Mouse (Mus musculus) lung, postnatal 0 days (tissue): Measurements from ENCODE around the gene Ntf5. TPM values are rescaled to one million over a fixed set of nuclear protein-coding genes. Genes with fewer than 3 reads are reported as not detected.
"Not testable (repeated sequence)": the region's sequence is repeated elsewhere in the genome, so short reads cannot be mapped to it uniquely, and the experiment has no call there.

Experiments
- ATAC-seq: fragments of 200-750 bp; cut with Nextera tagmentation; 2 replicates; pipeline ENCODE4 v1.8.0; 2017; ENCODE audit warnings: moderate library complexity
- DNase-seq: peaks from one replicate; pipeline ENCODE4 v3.0.0-alpha.2; 2016; ENCODE audit warnings: low spot score
- H3K27ac ChIP-seq: fragments of 300-500 bp; sonication (generic); 2 replicates; pipeline ENCODE4 v1.5.1; 2014; ENCODE audit warnings: antibody characterized with exemption, mild to moderate bottlenecking, low read length, mixed read lengths
- H3K27me3 ChIP-seq: fragments of 300-500 bp; sonication (generic); replicated peaks from 2 replicates; pipeline ENCODE4 v1.6.1; 2014; ENCODE audit warnings: low read length, mixed read lengths; ENCODE audit not compliant: insufficient read depth
- H3K36me3 ChIP-seq: fragments of 300-500 bp; sonication (generic); 2 replicates; pipeline ENCODE4 v1.6.1; 2014; ENCODE audit warnings: low read length, mixed read lengths; ENCODE audit not compliant: insufficient read depth
- H3K4me1 ChIP-seq: fragments of 300-500 bp; sonication (generic); 2 replicates; pipeline ENCODE4 v1.6.1; 2014; ENCODE audit warnings: antibody characterized with exemption, low read depth, low read length, mixed read lengths; ENCODE audit not compliant: insufficient read depth
- H3K4me2 ChIP-seq: fragments of 300-500 bp; sonication (generic); replicated peaks from 2 replicates; pipeline ENCODE4 v1.6.1; 2014; ENCODE audit warnings: low read depth, mild to moderate bottlenecking, low read length, moderate library complexity, mixed read lengths
- H3K4me3 ChIP-seq: fragments of 300-500 bp; sonication (generic); 2 replicates; pipeline ENCODE4 v1.5.1; 2014; ENCODE audit warnings: low read depth, low read length
- H3K9ac ChIP-seq: fragments of 300-500 bp; sonication (generic); replicated peaks from 2 replicates; pipeline ENCODE4 v1.6.1; 2014; ENCODE audit warnings: low read depth, mild to moderate bottlenecking
- H3K9me3 ChIP-seq: fragments of 300-500 bp; sonication (generic); 2 replicates; pipeline ENCODE4 v1.6.1; 2016; ENCODE audit warnings: low read length, mixed read lengths
- CTCF ChIP-seq: IDR thresholded peaks from 2 replicates; pipeline ENCODE4 v1.5.1; 2016; ENCODE audit warnings: antibody characterized with exemption, mild to moderate bottlenecking
- EP300 ChIP-seq: IDR thresholded peaks from 2 replicates; pipeline ENCODE4 v1.6.1; 2016; ENCODE audit warnings: antibody characterized with exemption, mild to moderate bottlenecking, control low read depth
- WGBS: fragments of 180-500 bp; shearing (Covaris S2); extraction: QIAGEN DNeasy Blood & Tissue Kit; methylation state at CpG from one replicate; pipeline ENCODE4 v1.1.7; 2014; 5-methylcytosine and 5-hydroxymethylcytosine counted together
- polyA plus RNA-seq: library from polyadenylated mRNA; unstranded; fragments of >200 nt; fragmentation: Nextera tagmentation; extraction: Ambion mirVana; gene quantifications from 2 replicates; pipeline ENCODE4 v1.2.1, GENCODE M21; 2015

Ntf5 gene
- polyA plus RNA-seq, 1 experiment from 2014 or later, result 7.1 TPM

DNA sequence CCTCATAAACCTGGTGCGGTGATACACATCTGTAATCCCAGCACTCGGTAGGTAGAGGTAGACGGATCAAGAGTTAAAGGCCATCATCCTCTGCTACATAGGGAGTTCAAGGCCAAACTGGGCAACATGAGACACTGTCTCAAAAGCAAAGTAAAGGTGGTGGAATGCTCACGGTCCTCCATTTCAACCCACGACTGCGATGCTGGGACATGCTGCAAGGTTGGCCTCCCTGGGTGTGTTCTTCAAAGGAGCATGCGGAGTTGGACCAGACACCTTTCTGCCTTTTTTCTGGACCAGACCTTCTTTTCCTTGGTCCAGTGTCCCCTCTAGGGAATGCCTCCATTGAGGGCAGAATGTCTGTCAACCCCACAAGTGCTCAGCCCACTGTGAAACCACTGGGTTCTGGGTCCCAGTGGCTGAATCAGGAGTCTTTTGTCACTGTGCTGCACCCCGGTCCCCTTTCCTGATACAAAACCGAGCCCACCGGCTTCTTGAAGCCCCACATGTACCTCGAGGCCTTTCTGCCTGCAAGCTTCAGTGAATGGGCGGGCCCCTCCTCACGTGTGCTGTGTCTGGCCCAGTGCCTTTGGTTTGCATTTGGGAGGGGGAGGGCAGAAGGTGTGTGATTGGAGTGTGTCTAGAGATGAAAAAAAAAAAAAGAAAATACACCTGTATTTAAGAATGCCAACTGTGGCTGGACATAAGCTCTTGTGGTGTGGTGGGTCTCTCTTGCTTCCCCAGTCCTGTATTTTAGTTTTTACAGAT, 42.6 kb downstream of the Ntf5 start:
- 72% methylated on average over 13 of the region's 13 CpGs for WGBS
- TF ChIP-seq EP300, result no peak
- TF ChIP-seq CTCF, result no peak
- H3K27ac ChIP-seq, result no peak overlapping the region

DNA sequence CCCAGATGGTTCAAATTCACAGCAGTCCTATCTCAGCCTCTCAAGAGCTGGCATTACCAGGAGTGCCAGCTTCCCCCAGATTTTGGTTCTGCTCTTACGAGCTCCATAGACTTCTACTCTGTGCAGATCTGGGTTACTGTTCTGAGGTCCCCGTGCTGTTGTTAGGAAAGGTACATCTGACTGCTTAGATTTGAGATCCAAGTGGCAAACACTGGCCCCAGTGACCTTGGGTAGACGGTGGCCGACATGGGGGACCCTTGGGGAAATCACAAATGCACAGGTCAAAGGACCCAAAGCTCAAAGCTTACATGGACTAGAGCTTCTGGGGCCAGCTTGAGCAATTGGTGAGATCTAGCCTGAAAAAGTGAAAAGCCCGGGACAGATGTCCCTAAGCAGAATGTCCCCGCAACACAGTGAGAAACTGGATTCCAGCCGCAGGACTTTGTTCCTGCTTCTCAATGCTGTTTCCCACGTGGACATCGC, 43.3 kb downstream of the Ntf5 start:
- H3K36me3 ChIP-seq, result peaks cover 16% of the 10 kb centered on the region; the same call in 1 of the 2 replicates
- H3K4me3 ChIP-seq, result no peak overlapping the region
- no peak overlapping the region for H3K27ac ChIP-seq
- H3K27me3 ChIP-seq, result no peaks in the 10 kb centered on the region
- DNase-seq (no peak), ATAC-seq (no peak)
- no peak overlapping the region for H3K9ac ChIP-seq
- 40% methylated on average over 9 of the region's 9 CpGs for WGBS
- H3K4me1 ChIP-seq, result peaks cover 25% of the 10 kb centered on the region; the same call in 1 of the 2 replicates
- no peaks in the 10 kb centered on the region for H3K9me3 ChIP-seq
- peak overlapping the region; percentile 81; the same call in 1 of the 2 replicates for H3K4me2 ChIP-seq
- no peak for TF ChIP-seq CTCF
- TF ChIP-seq EP300, result no peak

More for the DNA sequence above, 42.6 kb downstream of the Ntf5 start:
- Histone ChIP-seq H3K4me1 (peaks cover 25% of the 10 kb centered on the region; the same call in 1 of the 2 replicates), H3K9me3 (no peaks in the 10 kb centered on the region), H3K27me3 (no peaks in the 10 kb centered on the region), H3K36me3 (peaks cover 19% of the 10 kb centered on the region; the same call in 1 of the 2 replicates), H3K4me2 (no peak overlapping the region), H3K9ac (no peak overlapping the region), H3K4me3 (no peak overlapping the region)
- ATAC-seq, result no peak
- no peak for DNase-seq

DNA sequence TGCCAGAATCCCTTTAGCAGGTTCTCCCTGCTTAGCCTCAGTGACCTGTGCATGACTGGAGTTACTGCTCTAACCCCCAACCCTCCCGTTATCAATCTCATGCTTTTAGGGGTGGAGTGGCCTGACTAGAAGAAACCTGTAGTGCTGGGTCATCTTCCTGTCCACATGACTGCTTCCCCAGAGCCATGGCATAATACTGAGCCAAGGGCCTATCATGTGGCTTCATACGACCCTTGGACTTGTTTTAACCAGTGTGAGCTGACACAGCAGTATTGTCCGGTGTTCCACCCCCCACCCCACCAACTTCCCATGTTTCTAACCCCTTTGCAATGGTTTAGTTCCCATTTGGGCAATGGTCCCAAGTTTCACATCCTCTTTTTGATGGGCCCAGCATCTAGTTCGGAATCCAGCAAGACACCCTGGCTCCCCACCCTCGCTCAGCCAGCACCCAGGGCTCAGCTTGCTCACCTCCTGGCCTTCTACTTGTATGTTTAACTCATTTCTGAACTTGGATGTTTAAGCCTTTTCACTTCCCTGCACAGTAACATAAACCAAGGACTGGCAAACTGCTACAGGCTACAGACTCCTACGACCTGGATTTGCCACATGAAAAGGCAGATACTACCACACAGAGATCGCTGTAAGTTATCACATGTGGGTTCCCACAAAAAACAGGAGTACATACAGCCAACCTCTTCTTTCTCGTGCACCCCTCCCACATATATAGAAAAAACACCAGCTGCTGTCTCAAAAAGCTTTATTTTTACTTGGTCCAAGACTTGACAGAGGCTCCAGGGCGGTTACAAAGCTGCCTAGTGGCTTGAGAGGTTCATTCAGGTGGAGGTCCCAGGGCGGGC, 43.9 kb downstream of the Ntf5 start:
- ATAC-seq (no peak), DNase-seq (peak; percentile 42)
- H3K9me3 ChIP-seq, result no peaks in the 10 kb centered on the region
- H3K4me2 ChIP-seq, result peak overlapping the region; percentile 81
- TF ChIP-seq EP300 (no peak), CTCF (no peak)
- H3K4me1 ChIP-seq, result peaks cover 25% of the 10 kb centered on the region; the same call in 1 of the 2 replicates
- peaks cover 16% of the 10 kb centered on the region; the same call in 1 of the 2 replicates for H3K36me3 ChIP-seq
- WGBS, result 41% methylated on average over 9 of the region's 10 CpGs
- no peaks in the 10 kb centered on the region for H3K27me3 ChIP-seq
- H3K27ac ChIP-seq, result no peak overlapping the region
- peak overlapping the region; percentile 15; the same call in 1 of the 2 replicates for H3K4me3 ChIP-seq
- 0 out of 2 replicates have a peak overlapping the region, but pooled peaks have one; percentile 74 for H3K9ac ChIP-seq

DNA sequence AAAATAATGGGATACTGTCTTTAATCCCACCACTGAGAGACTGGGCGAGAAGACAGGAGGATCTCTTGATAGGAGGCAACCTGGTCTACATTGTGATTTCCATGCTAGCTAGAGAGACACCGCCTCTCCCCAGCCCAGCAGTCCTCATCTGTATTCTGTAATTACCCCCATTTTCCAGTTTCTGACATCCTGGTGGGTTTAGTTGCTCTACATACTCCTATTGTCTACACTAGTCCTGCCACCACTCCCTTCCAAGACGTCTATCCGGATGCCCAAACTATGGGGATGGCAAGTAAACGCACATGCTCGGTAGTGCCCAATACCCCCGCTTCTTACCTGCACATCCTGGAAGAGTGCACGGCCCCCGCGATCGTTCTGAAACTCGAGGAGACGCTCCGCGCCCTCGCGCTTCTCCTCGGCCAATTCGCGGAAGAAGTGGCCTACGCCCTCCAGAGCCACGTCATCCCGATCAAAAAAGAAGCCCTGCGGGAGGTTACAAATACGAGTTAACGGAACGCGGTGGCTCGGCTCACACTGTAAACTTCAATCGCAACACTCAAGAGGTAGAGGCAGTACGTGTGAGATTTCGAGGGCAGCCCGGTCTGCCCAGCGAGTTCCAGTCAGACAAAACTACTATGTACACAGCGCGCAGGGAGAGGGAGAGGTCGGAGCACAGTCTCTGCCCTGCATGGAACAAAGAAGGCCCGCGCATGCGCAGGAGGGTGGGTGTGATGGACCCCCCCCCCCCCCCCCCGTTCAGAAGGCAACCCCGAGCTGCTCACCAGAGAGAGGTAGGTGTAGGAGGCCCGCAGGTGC, 45.5 kb downstream of the Ntf5 start:
- Histone ChIP-seq H3K4me2 (peak overlapping the region; percentile 81), H3K9ac (peak overlapping the region; percentile 74), H3K36me3 (peaks cover 19% of the 10 kb centered on the region), H3K9me3 (no peaks in the 10 kb centered on the region), H3K4me3 (peak overlapping the region; percentile 71), H3K27me3 (no peaks in the 10 kb centered on the region), H3K27ac (peak overlapping the region; percentile 85), H3K4me1 (peaks cover 25% of the 10 kb centered on the region; the same call in 1 of the 2 replicates)
- DNase-seq (peak; percentile 87), ATAC-seq (peak; percentile 72)
- TF ChIP-seq CTCF (no peak), EP300 (0 out of 2 replicates have a peak, but pooled peaks have one; percentile 21)
- WGBS, result under 1% methylated on average over 43 of the region's 43 CpGs

DNA sequence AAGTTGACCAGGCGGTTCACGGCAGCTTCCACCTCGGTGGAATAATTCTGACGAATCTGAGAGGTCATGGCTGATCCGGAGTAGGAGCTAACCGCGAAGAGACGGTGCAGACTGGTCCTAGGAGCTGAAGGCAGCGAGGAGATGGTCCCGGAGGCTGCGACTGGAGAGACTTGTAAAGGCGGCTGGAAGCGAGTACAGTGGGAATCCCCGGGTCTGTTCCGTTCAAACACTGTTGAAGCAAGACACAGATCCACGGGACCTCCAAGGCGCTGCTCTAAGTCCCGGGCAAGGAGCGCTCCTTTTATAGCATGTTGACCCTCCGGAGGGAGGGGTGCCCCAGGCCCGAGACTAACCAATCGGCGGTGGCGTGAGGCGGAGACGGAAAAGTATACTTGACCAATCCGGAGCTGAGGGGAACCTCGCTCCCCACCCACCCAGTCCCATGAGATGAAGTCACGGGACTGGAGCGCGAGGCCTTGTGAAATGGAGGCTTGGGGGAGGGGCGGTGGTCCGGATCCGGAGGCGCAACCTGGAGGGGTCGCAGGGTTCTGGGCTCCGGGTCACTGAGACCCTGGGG, 46.2 kb downstream of the Ntf5 start, which contains the start of gene Ftl1:
Ftl1 (minus strand) TSS at position 321 of the 577 bp plus-strand sequence.
- ATAC-seq (peak; percentile 94), DNase-seq (peak; percentile 100)
- Histone ChIP-seq H3K9ac (peak within 1 kb of the TSS; percentile 74), H3K4me3 (peak within 1 kb of the TSS; percentile 71), H3K36me3 (peaks cover 12% of the 10 kb centered on the region), H3K4me2 (peak within 1 kb of the TSS; percentile 81), H3K27ac (peak within 1 kb of the TSS; percentile 92), H3K4me1 (peaks cover 25% of the 10 kb centered on the region; the same call in 1 of the 2 replicates)
- under 1% methylated on average over 22 of the region's 37 CpGs for WGBS
- peak; percentile 58 for TF ChIP-seq EP300
- H3K27me3 ChIP-seq, H3K9me3 ChIP-seq: not testable (repeated sequence)
